Mouse (Mus musculus): ENCODE results near the gene Prkg1. TPM values are rescaled to one million over a fixed set of nuclear protein-coding genes. Genes with fewer than 3 reads are reported as not detected.

Gene Prkg1
- polyA plus RNA-seq, 1 experiment from 2014 or later = 21.1 TPM

- no peak overlapping the region for H3K27ac ChIP-seq (ENCODE audit: low read length)
- no peaks in the 10 kb centered on the region for H3K27me3 ChIP-seq (ENCODE audit: control insufficient read depth, insufficient read depth, low read length)
- no peak overlapping the region for H3K4me2 ChIP-seq (replicated peaks; ENCODE audit: low read depth, low read length)
- H3K4me1 ChIP-seq (ENCODE audit: control insufficient read depth, insufficient read depth, low read length) = no peaks in the 10 kb centered on the region
- ATAC-seq (ENCODE audit: insufficient number of reproducible peaks, insufficient read depth, low FRiP score, low read depth) = no peak
- no peaks in the 10 kb centered on the region for H3K36me3 ChIP-seq (ENCODE audit: control insufficient read depth, insufficient read depth, low read length)
- no peaks in the 10 kb centered on the region for H3K9me3 ChIP-seq (ENCODE audit: control insufficient read depth, low read depth, low read length)
- WGBS = 71% methylated on average over 5 of the region's 5 CpGs
- no peak overlapping the region for H3K4me3 ChIP-seq (ENCODE audit: low read depth, low read length)
- no peak overlapping the region for H3K9ac ChIP-seq (replicated peaks; ENCODE audit: low read depth, low read length)
Measured at GRCm38 (mm10) chr19:31590701-31591100, 174.1 kb downstream of the Prkg1 start.

GRCm38 (mm10) chr19:31577092-31577491, 187.7 kb downstream of the Prkg1 start:
- Histone ChIP-seq H3K4me3 (ENCODE audit: low read depth, low read length) (no peak overlapping the region), H3K27ac (ENCODE audit: low read length) (no peak overlapping the region), H3K4me2 (replicated peaks; ENCODE audit: low read depth, low read length) (no peak overlapping the region), H3K4me1 (ENCODE audit: control insufficient read depth, insufficient read depth, low read length) (no peaks in the 10 kb centered on the region), H3K9me3 (ENCODE audit: control insufficient read depth, low read depth, low read length) (no peaks in the 10 kb centered on the region), H3K36me3 (ENCODE audit: control insufficient read depth, insufficient read depth, low read length) (no peaks in the 10 kb centered on the region), H3K27me3 (ENCODE audit: control insufficient read depth, insufficient read depth, low read length) (no peaks in the 10 kb centered on the region), H3K9ac (replicated peaks; ENCODE audit: low read depth, low read length) (no peak overlapping the region)
- 78% methylated on average over 4 of the region's 4 CpGs for WGBS
- no peak for ATAC-seq (ENCODE audit: insufficient number of reproducible peaks, insufficient read depth, low FRiP score, low read depth)

- WGBS = 90% methylated on average over 4 of the region's 4 CpGs
- no peak for ATAC-seq (ENCODE audit: insufficient number of reproducible peaks, insufficient read depth, low FRiP score, low read depth)
- no peak overlapping the region for H3K9ac ChIP-seq (replicated peaks; ENCODE audit: low read depth, low read length)
- no peak overlapping the region for H3K27ac ChIP-seq (ENCODE audit: low read length)
- no peaks in the 10 kb centered on the region for H3K36me3 ChIP-seq (ENCODE audit: control insufficient read depth, insufficient read depth, low read length)
- no peak overlapping the region for H3K4me2 ChIP-seq (replicated peaks; ENCODE audit: low read depth, low read length)
- no peaks in the 10 kb centered on the region for H3K4me1 ChIP-seq (ENCODE audit: control insufficient read depth, insufficient read depth, low read length)
- H3K4me3 ChIP-seq (ENCODE audit: low read depth, low read length) = no peak overlapping the region
- no peaks in the 10 kb centered on the region for H3K9me3 ChIP-seq (ENCODE audit: control insufficient read depth, low read depth, low read length)
- no peaks in the 10 kb centered on the region for H3K27me3 ChIP-seq (ENCODE audit: control insufficient read depth, insufficient read depth, low read length)
Measured at GRCm38 (mm10) chr19:31564329-31564728, 200.5 kb downstream of the Prkg1 start.

GRCm38 (mm10) chr19:31546063-31546462, 218.8 kb downstream of the Prkg1 start:
- Histone ChIP-seq H3K9ac (replicated peaks; ENCODE audit: low read depth, low read length) (no peak overlapping the region), H3K27me3 (ENCODE audit: control insufficient read depth, insufficient read depth, low read length) (no peaks in the 10 kb centered on the region), H3K9me3 (ENCODE audit: control insufficient read depth, low read depth, low read length) (no peaks in the 10 kb centered on the region), H3K27ac (ENCODE audit: low read length) (no peak overlapping the region), H3K4me3 (ENCODE audit: low read depth, low read length) (no peak overlapping the region), H3K4me2 (replicated peaks; ENCODE audit: low read depth, low read length) (no peak overlapping the region), H3K36me3 (ENCODE audit: control insufficient read depth, insufficient read depth, low read length) (no peaks in the 10 kb centered on the region), H3K4me1 (ENCODE audit: control insufficient read depth, insufficient read depth, low read length) (0 out of 2 replicates have a peak, but pooled peaks cover 2% of the 10 kb centered on the region)
- 26% methylated on average over 5 of the region's 5 CpGs for WGBS
- ATAC-seq (ENCODE audit: insufficient number of reproducible peaks, insufficient read depth, low FRiP score, low read depth) = no peak

- no peak overlapping the region for H3K9ac ChIP-seq (replicated peaks; ENCODE audit: low read depth, low read length)
- H3K36me3 ChIP-seq (ENCODE audit: control insufficient read depth, insufficient read depth, low read length) = no peaks in the 10 kb centered on the region
- 0 out of 2 replicates have a peak, but pooled peaks have one; percentile 33 for ATAC-seq (ENCODE audit: insufficient number of reproducible peaks, insufficient read depth, low FRiP score, low read depth)
- H3K4me3 ChIP-seq (ENCODE audit: low read depth, low read length) = no peak overlapping the region
- H3K27me3 ChIP-seq (ENCODE audit: control insufficient read depth, insufficient read depth, low read length) = no peaks in the 10 kb centered on the region
- H3K4me2 ChIP-seq (replicated peaks; ENCODE audit: low read depth, low read length) = no peak overlapping the region
- H3K27ac ChIP-seq (ENCODE audit: low read length) = peak overlapping the region; percentile 33; the same call in 1 of the 2 replicates
- WGBS = 42% methylated on average over 7 of the region's 7 CpGs
- H3K9me3 ChIP-seq (ENCODE audit: control insufficient read depth, low read depth, low read length) = no peaks in the 10 kb centered on the region
- no peaks in the 10 kb centered on the region; the same call in 1 of the 2 replicates for H3K4me1 ChIP-seq (ENCODE audit: control insufficient read depth, insufficient read depth, low read length)
Measured at GRCm38 (mm10) chr19:31531249-31531740, 233.5 kb downstream of the Prkg1 start.

DNA sequence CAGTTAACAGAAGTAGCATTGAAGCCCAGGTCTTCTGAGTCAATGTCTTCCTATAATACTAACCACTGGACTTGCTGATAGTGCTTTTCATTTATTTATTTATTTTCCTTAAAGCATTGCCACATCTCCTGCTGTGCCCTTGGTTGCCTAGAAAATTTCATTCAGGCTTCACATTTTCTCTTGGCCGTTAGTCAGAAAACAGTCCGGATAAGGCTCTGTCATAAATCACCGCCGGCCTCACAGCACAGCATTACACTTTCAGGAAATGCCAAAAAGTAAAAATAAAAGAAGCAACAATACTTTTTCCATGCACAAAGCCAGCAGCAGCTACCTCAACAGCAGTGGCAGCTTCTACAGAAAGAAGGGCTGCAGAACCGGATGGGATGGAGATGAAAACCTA, 234.2 kb downstream of the Prkg1 start:
- WGBS = 36% methylated on average over 5 of the region's 5 CpGs
- no peak overlapping the region for H3K9ac ChIP-seq (replicated peaks; ENCODE audit: low read depth, low read length)
- H3K4me3 ChIP-seq (ENCODE audit: low read depth, low read length) = no peak overlapping the region
- H3K36me3 ChIP-seq (ENCODE audit: control insufficient read depth, insufficient read depth, low read length) = no peaks in the 10 kb centered on the region
- H3K4me1 ChIP-seq (ENCODE audit: control insufficient read depth, insufficient read depth, low read length) = no peaks in the 10 kb centered on the region; the same call in 1 of the 2 replicates
- no peaks in the 10 kb centered on the region for H3K27me3 ChIP-seq (ENCODE audit: control insufficient read depth, insufficient read depth, low read length)
- H3K4me2 ChIP-seq (replicated peaks; ENCODE audit: low read depth, low read length) = no peak overlapping the region
- no peak for ATAC-seq (ENCODE audit: insufficient number of reproducible peaks, insufficient read depth, low FRiP score, low read depth)
- H3K27ac ChIP-seq (ENCODE audit: low read length) = peak overlapping the region; percentile 33; the same call in 1 of the 2 replicates
- H3K9me3 ChIP-seq (ENCODE audit: control insufficient read depth, low read depth, low read length) = no peaks in the 10 kb centered on the region

DNA sequence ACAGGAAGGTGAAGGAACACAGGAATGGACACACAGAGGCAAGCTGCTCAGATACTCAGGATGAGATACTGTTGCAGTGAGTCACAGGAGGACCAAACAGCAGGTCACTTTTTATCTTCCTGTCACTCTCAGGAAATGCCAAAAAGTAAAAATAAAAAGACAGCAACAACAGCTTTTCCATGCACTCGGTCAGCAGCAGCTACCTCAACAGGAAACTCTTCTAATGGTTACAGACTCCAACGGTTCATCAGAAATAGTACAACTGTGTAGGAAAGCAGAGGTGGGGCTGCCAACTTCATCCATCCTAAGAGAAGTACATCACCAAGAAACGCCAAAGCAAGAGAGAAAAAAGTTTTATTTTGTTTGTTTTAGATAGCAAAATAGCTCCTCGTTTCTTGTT, 234.9 kb downstream of the Prkg1 start:
- no peaks in the 10 kb centered on the region; the same call in 1 of the 2 replicates for H3K4me1 ChIP-seq (ENCODE audit: control insufficient read depth, insufficient read depth, low read length)
- H3K36me3 ChIP-seq (ENCODE audit: control insufficient read depth, insufficient read depth, low read length) = no peaks in the 10 kb centered on the region
- H3K9me3 ChIP-seq (ENCODE audit: control insufficient read depth, low read depth, low read length) = no peaks in the 10 kb centered on the region
- no peak overlapping the region for H3K4me3 ChIP-seq (ENCODE audit: low read depth, low read length)
- WGBS = 60% methylated on average over 4 of the region's 4 CpGs
- no peak overlapping the region for H3K4me2 ChIP-seq (replicated peaks; ENCODE audit: low read depth, low read length)
- no peak overlapping the region for H3K27ac ChIP-seq (ENCODE audit: low read length)
- H3K9ac ChIP-seq (replicated peaks; ENCODE audit: low read depth, low read length) = no peak overlapping the region
- no peak for ATAC-seq (ENCODE audit: insufficient number of reproducible peaks, insufficient read depth, low FRiP score, low read depth)
- H3K27me3 ChIP-seq (ENCODE audit: control insufficient read depth, insufficient read depth, low read length) = no peaks in the 10 kb centered on the region

DNA sequence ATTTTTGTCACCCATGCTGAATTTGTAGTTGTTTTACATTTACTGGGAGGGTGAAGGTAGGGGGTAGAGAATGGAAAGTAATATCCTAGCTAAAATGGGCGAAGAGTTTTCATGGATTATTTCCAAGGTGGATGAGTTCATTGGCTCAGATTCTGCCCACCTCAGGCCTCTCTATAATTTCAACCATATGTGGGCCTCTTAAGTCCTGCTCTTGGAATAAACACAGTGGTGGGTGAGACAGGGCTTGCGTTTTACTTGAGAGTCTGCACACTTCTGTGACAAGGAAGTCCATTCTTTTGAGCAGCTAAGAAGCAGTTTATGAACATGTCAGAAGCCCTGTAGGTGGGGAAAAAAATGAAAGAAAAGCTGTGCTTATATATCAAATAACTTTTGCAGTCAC, 250.3 kb downstream of the Prkg1 start:
- Histone ChIP-seq H3K27me3 (ENCODE audit: control insufficient read depth, insufficient read depth, low read length) (no peaks in the 10 kb centered on the region), H3K9me3 (ENCODE audit: control insufficient read depth, low read depth, low read length) (no peaks in the 10 kb centered on the region), H3K27ac (ENCODE audit: low read length) (no peak overlapping the region), H3K9ac (replicated peaks; ENCODE audit: low read depth, low read length) (no peak overlapping the region), H3K4me2 (replicated peaks; ENCODE audit: low read depth, low read length) (no peak overlapping the region), H3K36me3 (ENCODE audit: control insufficient read depth, insufficient read depth, low read length) (no peaks in the 10 kb centered on the region), H3K4me1 (ENCODE audit: control insufficient read depth, insufficient read depth, low read length) (no peaks in the 10 kb centered on the region), H3K4me3 (ENCODE audit: low read depth, low read length) (no peak overlapping the region)
- no peak for ATAC-seq (ENCODE audit: insufficient number of reproducible peaks, insufficient read depth, low FRiP score, low read depth)
- 63% methylated on average over 2 of the region's 2 CpGs for WGBS

DNA sequence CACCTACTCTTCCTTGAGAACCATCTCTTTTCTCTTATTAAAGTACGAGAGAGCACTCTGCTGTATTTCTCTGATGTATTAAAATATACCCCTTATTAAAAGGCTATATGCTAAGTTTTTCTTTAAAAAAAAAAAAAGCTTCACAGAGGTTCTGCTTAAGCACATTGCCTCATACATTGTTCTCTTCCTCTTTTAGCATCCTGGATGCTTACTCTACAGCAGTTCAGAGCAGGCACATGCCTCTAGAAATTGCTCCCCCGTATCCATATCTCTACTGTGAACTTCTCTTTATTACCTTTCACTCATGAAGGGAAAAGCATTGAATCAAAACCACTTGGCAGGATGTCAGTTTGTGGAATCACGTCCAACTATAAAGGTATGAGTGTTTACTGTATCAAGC, 257.0 kb downstream of the Prkg1 start:
- Histone ChIP-seq H3K27me3 (ENCODE audit: control insufficient read depth, insufficient read depth, low read length) (no peaks in the 10 kb centered on the region), H3K4me1 (ENCODE audit: control insufficient read depth, insufficient read depth, low read length) (no peaks in the 10 kb centered on the region), H3K27ac (ENCODE audit: low read length) (no peak overlapping the region), H3K9me3 (ENCODE audit: control insufficient read depth, low read depth, low read length) (no peaks in the 10 kb centered on the region), H3K4me3 (ENCODE audit: low read depth, low read length) (no peak overlapping the region), H3K4me2 (replicated peaks; ENCODE audit: low read depth, low read length) (no peak overlapping the region), H3K9ac (replicated peaks; ENCODE audit: low read depth, low read length) (no peak overlapping the region), H3K36me3 (ENCODE audit: control insufficient read depth, insufficient read depth, low read length) (no peaks in the 10 kb centered on the region)
- 65% methylated on average over 3 of the region's 3 CpGs for WGBS
- ATAC-seq (ENCODE audit: insufficient number of reproducible peaks, insufficient read depth, low FRiP score, low read depth) = no peak

Data from stomach, embryonic 14.5 days (tissue).